9 mouse cellular contexts compared by ENCODE assay signal in the genomic region with DNA sequence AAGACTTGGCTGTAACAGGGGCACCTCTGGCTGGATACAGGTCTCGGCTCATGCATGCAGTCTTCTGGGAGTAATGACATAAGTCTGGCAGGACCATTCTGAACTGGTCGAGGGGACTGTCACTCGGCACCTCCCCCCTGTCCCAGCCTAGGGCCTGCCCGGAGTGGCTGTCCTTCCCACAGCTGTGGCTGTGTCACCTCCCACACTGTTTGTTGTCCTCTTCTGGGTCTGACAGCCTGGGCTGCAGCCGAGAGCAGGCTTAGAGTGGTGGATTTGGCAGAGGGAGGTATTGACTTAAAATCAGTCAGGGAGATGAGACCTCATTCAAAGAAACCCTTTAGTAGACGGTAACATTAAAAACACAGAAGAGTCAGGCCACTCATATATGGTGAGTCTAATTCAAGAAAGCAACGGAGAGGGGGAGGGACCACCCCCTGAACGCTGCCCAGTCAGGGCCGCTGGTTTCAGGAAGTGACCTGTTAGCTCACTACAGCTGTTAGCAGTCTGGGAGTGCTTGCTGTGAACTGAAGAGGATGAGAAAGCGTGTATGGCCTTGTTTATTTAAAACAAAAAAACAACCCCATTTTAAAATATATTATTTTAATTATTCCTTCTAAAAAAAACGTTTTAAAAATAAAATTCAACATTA.
DNase-seq lines count a peak whose midpoint lies in the region; ATAC-seq and TF ChIP-seq lines count a peak whose summit lies in the region.
"Had no signal": no experiment of that assay in that cellular context is flagged by ENCODE, and none has a peak within 500 bp of the region (broad histone marks: within the 10 kb centered on the region; RNA-seq: fewer than 3 reads in every experiment).

No protein-coding gene starts in this region.

- H3K9me3 ChIP-seq in midbrain, embryonic 11.5 days (ENCODE audit: control insufficient read depth, low read length): no peaks in the 10 kb centered on the region
- H3K9me3 ChIP-seq in midbrain, embryonic 13.5 days: no peaks in the 10 kb centered on the region
- no peaks in the 10 kb centered on the region for H3K9me3 ChIP-seq in liver, embryonic 14.5 days (ENCODE audit: control insufficient read depth, low read length)

- WGBS in midbrain, embryonic 11.5 days: 23% methylated on average over 11 of the region's 11 CpGs
- 15% methylated on average over 11 of the region's 11 CpGs for WGBS in midbrain, embryonic 13.5 days
- WGBS in liver, embryonic 14.5 days (ENCODE audit: insufficient replicate concordance): 48% methylated on average over 11 of the region's 11 CpGs

- no peak overlapping the region for H3K4me3 ChIP-seq in midbrain, embryonic 11.5 days (ENCODE audit: low read depth, low read length)
- H3K4me3 ChIP-seq in midbrain, embryonic 13.5 days (replicated peaks): no peak overlapping the region
- H3K4me3 ChIP-seq in liver, embryonic 14.5 days (ENCODE audit: insufficient read depth in 1 of 2, low read depth in 2 of 2, low read length in 2 of 2): no peak overlapping the region

- H3K4me2 ChIP-seq in midbrain, embryonic 11.5 days: no peak overlapping the region
- H3K4me2 ChIP-seq in midbrain, embryonic 13.5 days (replicated peaks): no peak overlapping the region
- H3K4me2 ChIP-seq in liver, embryonic 14.5 days (ENCODE audit: low read depth): 0 out of 2 replicates have a peak overlapping the region, but pooled peaks have one; percentile 3

- peaks cover 11% of the 10 kb centered on the region for H3K4me1 ChIP-seq in midbrain, embryonic 11.5 days (ENCODE audit: control insufficient read depth, insufficient read depth, low read length)
- peaks cover 23% of the 10 kb centered on the region for H3K4me1 ChIP-seq in midbrain, embryonic 13.5 days (replicated peaks)
- no peaks in the 10 kb centered on the region for H3K4me1 ChIP-seq in liver, embryonic 14.5 days (replicated peaks; ENCODE audit: control insufficient read depth in 2 of 2, insufficient read depth in 2 of 2, low read length in 1 of 2)

- ATAC-seq in midbrain, embryonic 11.5 days (ENCODE audit: low FRiP score): 0 out of 2 replicates have a peak, but pooled peaks have one; percentile 16
- ATAC-seq in midbrain, embryonic 13.5 days: no peak; the same call in 1 of the 2 replicates
- ATAC-seq in liver, embryonic 14.5 days (ENCODE audit: insufficient read depth): no peak
- ATAC-seq: forebrain, embryonic 14.5 days had no signal

- H3K36me3 ChIP-seq in midbrain, embryonic 11.5 days (ENCODE audit: control insufficient read depth, insufficient read depth, low read length): no peaks in the 10 kb centered on the region
- no peaks in the 10 kb centered on the region for H3K36me3 ChIP-seq in midbrain, embryonic 13.5 days
- H3K36me3 ChIP-seq in liver, embryonic 14.5 days (replicated peaks; ENCODE audit: control insufficient read depth, insufficient read depth, low read depth): no peaks in the 10 kb centered on the region; the same call in 1 of the 2 replicates

- H3K9ac ChIP-seq in midbrain, embryonic 11.5 days (ENCODE audit: low read length): no peak overlapping the region
- H3K9ac ChIP-seq in midbrain, embryonic 13.5 days (replicated peaks): no peak overlapping the region
- no peak overlapping the region for H3K9ac ChIP-seq in liver, embryonic 14.5 days (replicated peaks)

- H3K27me3 ChIP-seq in midbrain, embryonic 11.5 days (ENCODE audit: control insufficient read depth, insufficient read depth, low read length): no peaks in the 10 kb centered on the region
- peaks cover 8% of the 10 kb centered on the region; the same call in 1 of the 2 replicates for H3K27me3 ChIP-seq in midbrain, embryonic 13.5 days
- no peaks in the 10 kb centered on the region for H3K27me3 ChIP-seq in liver, embryonic 14.5 days (ENCODE audit: control insufficient read depth, insufficient read depth, low read length)

- TF ChIP-seq CTCF in liver, embryonic 14.5 days (IDR thresholded peaks at IDR 0.05; ENCODE audit: low read depth): no peak

- DNase-seq in embryo, embryonic 9.5 days (ENCODE audit: extremely low spot score): peak; percentile 37
- no peak for DNase-seq in embryo, embryonic 10.5 days (ENCODE audit: low spot score)
- no peak for DNase-seq in midbrain, embryonic 11.5 days (ENCODE audit: low spot score, missing footprints)
- DNase-seq in liver, embryonic 14.5 days (ENCODE audit: low read depth in 3 of 3, low spot score in 3 of 3): no peak
- DNase-seq in natural killer cell, adult 2 months (ENCODE audit: low spot score in 2 of 2): no peak
- no peak for DNase-seq in testis, postnatal 10 days (ENCODE audit: low spot score)
- no peak for DNase-seq in spleen, postnatal 4 days (ENCODE audit: low spot score in 2 of 2)

- no peak overlapping the region for H3K27ac ChIP-seq in midbrain, embryonic 11.5 days (ENCODE audit: low read depth, low read length)
- no peak overlapping the region for H3K27ac ChIP-seq in midbrain, embryonic 13.5 days
- H3K27ac ChIP-seq in liver, embryonic 14.5 days: no peak overlapping the region

- no peak for TF ChIP-seq EP300 in liver, embryonic 14.5 days (IDR thresholded peaks at IDR 0.05; ENCODE audit: low read depth)
